Mouse (Mus musculus) brain, embryonic 14.5 days (tissue): ENCODE data around the gene Pde6b.

Experiments used
- CTCF ChIP-seq: fragments of 200-500 bp; IDR thresholded peaks from 2 replicates; pipeline ENCODE4 v1.5.1; 2012; ENCODE audit warnings: inconsistent platforms, mild to moderate bottlenecking, moderate library complexity, borderline replicate concordance; ENCODE audit not compliant: insufficient read depth, insufficient read length; ENCODE audit errors: extremely low read depth
- POLR2A ChIP-seq: fragments of 200-500 bp; IDR thresholded peaks from 2 replicates; pipeline ENCODE4 v1.6.1; 2012; ENCODE audit warnings: mild to moderate bottlenecking, inconsistent platforms, borderline replicate concordance; ENCODE audit not compliant: poor library complexity, insufficient read depth, insufficient read length, severe bottlenecking; ENCODE audit errors: extremely low read depth

DNA sequence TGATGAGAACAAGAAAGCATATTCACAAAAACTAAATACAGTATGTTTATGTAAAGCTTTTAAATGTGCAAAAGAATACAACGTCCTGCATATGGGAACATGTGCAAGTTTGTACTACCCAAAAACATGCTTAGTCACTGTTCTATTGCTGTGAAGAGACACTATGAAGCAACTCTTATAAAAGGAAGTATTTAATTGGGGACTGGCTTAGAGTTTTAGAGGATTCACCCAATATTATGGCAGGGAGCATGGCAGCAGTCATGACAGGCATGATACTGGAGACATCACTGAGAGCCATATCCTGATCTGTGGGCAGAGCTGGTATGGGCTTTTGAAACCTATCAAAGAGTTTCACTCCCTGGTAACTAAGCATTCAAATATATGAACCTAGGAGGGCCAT, 30.3 kb upstream of the Pde6b start:
- no peak for TF ChIP-seq CTCF
- TF ChIP-seq POLR2A: no peak
